9 mouse cellular contexts compared by ENCODE assay signal in the genomic region with DNA sequence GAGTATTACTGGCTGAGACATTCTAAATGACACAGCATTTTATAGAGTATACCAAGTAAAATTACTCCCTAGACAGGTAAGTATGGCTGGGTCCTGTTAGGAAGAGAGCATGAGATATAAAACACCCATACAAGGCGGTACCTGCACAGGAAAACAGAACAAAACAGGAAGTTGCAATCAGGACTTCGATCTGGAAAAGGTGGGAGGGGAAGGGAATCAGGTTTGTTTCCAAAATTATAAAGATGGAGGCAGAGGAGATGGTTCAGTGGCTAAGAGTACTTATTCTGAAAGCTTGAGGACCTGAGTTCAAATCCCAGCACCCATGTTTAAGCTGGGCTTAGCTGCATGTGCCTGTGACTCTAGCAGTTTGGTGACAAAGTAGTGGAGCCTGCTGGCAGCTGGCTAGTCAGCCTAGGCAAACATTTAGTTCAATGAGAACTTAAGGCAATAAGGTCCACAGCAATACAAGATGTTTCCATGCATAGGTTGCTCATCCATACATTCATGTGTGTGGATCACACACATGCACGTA. TPM values are rescaled to one million over a fixed set of nuclear protein-coding genes. Genes with fewer than 3 reads are reported as not detected.
DNase-seq lines count a peak whose midpoint lies in the region; ATAC-seq and TF ChIP-seq lines count a peak whose summit lies in the region.
"Had no signal": no experiment of that assay in that cellular context is flagged by ENCODE, and none has a peak within 500 bp of the region (broad histone marks: within the 10 kb centered on the region; RNA-seq: fewer than 3 reads in every experiment).

No protein-coding gene starts in this region.

- peak overlapping the region; percentile 77 for H3K4me3 ChIP-seq in heart, embryonic 12.5 days
- no peak overlapping the region for H3K4me3 ChIP-seq in ES-Bruce4 (ENCODE audit: low read depth, low read length)
- peak overlapping the region; percentile 93 for H3K4me3 ChIP-seq in hindbrain, embryonic 10.5 days
- peak overlapping the region; percentile 85; the same call in 1 of the 2 replicates for H3K4me3 ChIP-seq in liver, embryonic 16.5 days (ENCODE audit: low read depth, low read length)

- H3K4me2 ChIP-seq in heart, embryonic 12.5 days, result peak overlapping the region; percentile 18; the same call in 1 of the 2 replicates
- H3K4me2 ChIP-seq in liver, embryonic 16.5 days (ENCODE audit: low read depth, low read length), result peak overlapping the region; percentile 88

- intact Hi-C loops in gastrocnemius, postnatal 36 days (cut with DNase I), result no loop called here

- 85% methylated on average over 3 of the region's 3 CpGs for WGBS in heart, embryonic 12.5 days
- WGBS in hindbrain, embryonic 10.5 days, result 87% methylated on average over 3 of the region's 3 CpGs
- 61% methylated on average over 3 of the region's 3 CpGs for WGBS in liver, embryonic 16.5 days (ENCODE audit: insufficient replicate concordance)

- no peak for DNase-seq in heart, adult 9 months (ENCODE audit: low spot score in 2 of 2)
- DNase-seq in hindbrain, embryonic 10.5 days (ENCODE audit: low spot score), result no peak
- DNase-seq in right cerebral cortex, postnatal 25 days, result no peak
- DNase-seq in adrenal gland, postnatal 14 days, result no peak
- no peak for DNase-seq in gastrocnemius, postnatal 36 days
- DNase-seq: spleen, adult 18-20 months had no signal

- no peak for TF ChIP-seq POLR2A in ES-Bruce4 (IDR thresholded peaks at IDR 0.05; ENCODE audit: insufficient read depth, low read length)

- TF ChIP-seq CTCF in ES-Bruce4 (IDR thresholded peaks at IDR 0.05; ENCODE audit: low read depth, low read length), result no peak

- H3K27me3 ChIP-seq in heart, embryonic 12.5 days (replicated peaks), result no peaks in the 10 kb centered on the region
- no peaks in the 10 kb centered on the region for H3K27me3 ChIP-seq in ES-Bruce4 (ENCODE audit: control insufficient read depth, insufficient read depth, low read length, poor library complexity, severe bottlenecking)
- H3K27me3 ChIP-seq in hindbrain, embryonic 10.5 days (ENCODE audit: insufficient read depth, poor library complexity, severe bottlenecking), result no peaks in the 10 kb centered on the region
- H3K27me3 ChIP-seq in liver, embryonic 16.5 days (ENCODE audit: control insufficient read depth, insufficient read depth, low read depth, low read length), result no peaks in the 10 kb centered on the region

- no peak for TF ChIP-seq EP300 in ES-Bruce4 (IDR thresholded peaks at IDR 0.05; ENCODE audit: insufficient read depth, low read depth, low read length)

- peaks cover 36% of the 10 kb centered on the region for H3K36me3 ChIP-seq in heart, embryonic 12.5 days
- peaks cover 33% of the 10 kb centered on the region for H3K36me3 ChIP-seq in ES-Bruce4 (ENCODE audit: control insufficient read depth, insufficient read depth, low read length, poor library complexity, severe bottlenecking)
- peaks cover 50% of the 10 kb centered on the region for H3K36me3 ChIP-seq in hindbrain, embryonic 10.5 days
- peaks cover 18% of the 10 kb centered on the region for H3K36me3 ChIP-seq in liver, embryonic 16.5 days (ENCODE audit: control insufficient read depth, insufficient read depth)

- no peak for ATAC-seq in heart, embryonic 12.5 days (ENCODE audit: insufficient number of reproducible peaks, low FRiP score)
- no peak for ATAC-seq in liver, embryonic 16.5 days (ENCODE audit: low read depth)

- H3K9ac ChIP-seq in heart, embryonic 12.5 days, result no peak overlapping the region
- peak overlapping the region; percentile 96 for H3K9ac ChIP-seq in ES-Bruce4 (ENCODE audit: low read depth, poor library complexity, severe bottlenecking)
- H3K9ac ChIP-seq in liver, embryonic 16.5 days (ENCODE audit: low read depth, low read length), result no peak overlapping the region

- no peak overlapping the region for H3K27ac ChIP-seq in heart, embryonic 12.5 days (ENCODE audit: poor library complexity, severe bottlenecking)
- no peak overlapping the region for H3K27ac ChIP-seq in ES-Bruce4 (ENCODE audit: insufficient read depth, low read length)
- no peak overlapping the region for H3K27ac ChIP-seq in hindbrain, embryonic 10.5 days
- 0 out of 2 replicates have a peak overlapping the region, but pooled peaks have one; percentile 4 for H3K27ac ChIP-seq in liver, embryonic 16.5 days (ENCODE audit: low read length)

- H3K9me3 ChIP-seq in heart, embryonic 12.5 days (replicated peaks), result no peaks in the 10 kb centered on the region
- H3K9me3 ChIP-seq in ES-Bruce4 (replicated peaks; ENCODE audit: control insufficient read depth, insufficient read depth, low read length, poor library complexity, severe bottlenecking), result no peaks in the 10 kb centered on the region
- H3K9me3 ChIP-seq in hindbrain, embryonic 10.5 days, result no peaks in the 10 kb centered on the region
- no peaks in the 10 kb centered on the region for H3K9me3 ChIP-seq in liver, embryonic 16.5 days (replicated peaks; ENCODE audit: control insufficient read depth, low read length)

- H3K4me1 ChIP-seq in heart, embryonic 12.5 days (replicated peaks), result peaks cover 16% of the 10 kb centered on the region
- H3K4me1 ChIP-seq in ES-Bruce4 (ENCODE audit: control insufficient read depth, insufficient read depth, low read length), result no peaks in the 10 kb centered on the region
- peaks cover 36% of the 10 kb centered on the region for H3K4me1 ChIP-seq in hindbrain, embryonic 10.5 days (replicated peaks)
- peaks cover 37% of the 10 kb centered on the region for H3K4me1 ChIP-seq in liver, embryonic 16.5 days (ENCODE audit: control insufficient read depth, low read depth, low read length)

RNA-seq across cellular contexts. Expression of gene Hint1, which starts 1.8 kb away (rescaled TPM):
- polyA plus RNA-seq in heart, embryonic 12.5 days (2016; fragmentation: Nextera tagmentation; extraction: Ambion mirVana), result 743 and 765 TPM in 2 replicates
- 321 and 324 TPM in 2 replicates for polyA plus RNA-seq in ES-Bruce4 (2011; ENCODE audit: insufficient read depth, insufficient read length, low read depth, missing spikeins)
- polyA plus RNA-seq in hindbrain, embryonic 10.5 days (2016; fragmentation: Nextera tagmentation; extraction: Ambion mirVana), result 626 and 627 TPM in 2 replicates
- polyA plus RNA-seq in liver, embryonic 16.5 days (2015; fragmentation: Nextera tagmentation; extraction: Ambion mirVana), result 358 and 381 TPM in 2 replicates
- total RNA-seq in adrenal gland, postnatal 14 days (2021), result 379 and 380 TPM in 2 replicates
- total RNA-seq in gastrocnemius, postnatal 36 days (2021), result 100 to 1,000 TPM; 161 to 192 TPM

RNA-seq across cellular contexts. Expression of gene Lyrm7, which starts 7.3 kb away (rescaled TPM):
- 14.5 and 20.1 TPM in 2 replicates for polyA plus RNA-seq in heart, embryonic 12.5 days (2016; fragmentation: Nextera tagmentation; extraction: Ambion mirVana)
- 26.3 and 33.2 TPM in 2 replicates for polyA plus RNA-seq in ES-Bruce4 (2011; ENCODE audit: insufficient read depth, insufficient read length, low read depth, missing spikeins)
- polyA plus RNA-seq in hindbrain, embryonic 10.5 days (2016; fragmentation: Nextera tagmentation; extraction: Ambion mirVana), result 3.0 and 5.2 TPM in 2 replicates
- polyA plus RNA-seq in liver, embryonic 16.5 days (2015; fragmentation: Nextera tagmentation; extraction: Ambion mirVana), result 3.2 and 3.8 TPM in 2 replicates
- 18.5 and 26.0 TPM in 2 replicates for total RNA-seq in adrenal gland, postnatal 14 days (2021)
- 10 to 100 TPM; 16.8 to 24.0 TPM for total RNA-seq in gastrocnemius, postnatal 36 days (2021)

RNA-seq across cellular contexts. Expression of gene Gpx3, which starts 34.3 kb away (rescaled TPM):
- polyA plus RNA-seq in heart, embryonic 12.5 days (2016; fragmentation: Nextera tagmentation; extraction: Ambion mirVana), result 1,404 and 1,433 TPM in 2 replicates
- 50.8 and 52.4 TPM in 2 replicates for polyA plus RNA-seq in ES-Bruce4 (2011; ENCODE audit: insufficient read depth, insufficient read length, low read depth, missing spikeins)
- polyA plus RNA-seq in hindbrain, embryonic 10.5 days (2016; fragmentation: Nextera tagmentation; extraction: Ambion mirVana), result 108 and 121 TPM in 2 replicates
- 39.1 and 45.2 TPM in 2 replicates for polyA plus RNA-seq in liver, embryonic 16.5 days (2015; fragmentation: Nextera tagmentation; extraction: Ambion mirVana)
- total RNA-seq in adrenal gland, postnatal 14 days (2021), result 308 and 532 TPM in 2 replicates
- total RNA-seq in gastrocnemius, postnatal 36 days (2021), result 10 to 100 TPM; 27.6 to 44.7 TPM

Comparison
In these comparisons a context has a peak if more than half of its experiments do, and no peak if none do; other contexts are left out.
1. RNA of gene Gpx3, which starts 34.3 kb away (polyA plus RNA-seq): 1,404 to 1,433 TPM in heart, embryonic 12.5 days; 108 to 121 TPM in hindbrain, embryonic 10.5 days, 50.8 to 52.4 TPM in ES-Bruce4 and 39.1 to 45.2 TPM in liver, embryonic 16.5 days; every median in the first group is over 10 times any median in the second.